Mouse (Mus musculus) adrenal gland (tissue): Measurements from ENCODE around the gene Abcc9.

ENCODE experiments used
- intact Hi-C: fragments of 180-260 bp; cut with DNase I; formaldehyde crosslinking; loops from one replicate; pipeline ENCODE4 v1.15.1; 2025

The Abcc9 gene

GRCm38 (mm10) chr6:142551482-142551881 is 150.6 kb downstream of the Abcc9 start:
- intact Hi-C loops, result no loop called here

GRCm38 (mm10) chr6:142550871-142551270 is 151.2 kb downstream of the Abcc9 start:
- intact Hi-C loops, result no loop called here

GRCm38 (mm10) chr6:142548377-142548776 is 153.7 kb downstream of the Abcc9 start:
- intact Hi-C loops, result no loop called here

DNA sequence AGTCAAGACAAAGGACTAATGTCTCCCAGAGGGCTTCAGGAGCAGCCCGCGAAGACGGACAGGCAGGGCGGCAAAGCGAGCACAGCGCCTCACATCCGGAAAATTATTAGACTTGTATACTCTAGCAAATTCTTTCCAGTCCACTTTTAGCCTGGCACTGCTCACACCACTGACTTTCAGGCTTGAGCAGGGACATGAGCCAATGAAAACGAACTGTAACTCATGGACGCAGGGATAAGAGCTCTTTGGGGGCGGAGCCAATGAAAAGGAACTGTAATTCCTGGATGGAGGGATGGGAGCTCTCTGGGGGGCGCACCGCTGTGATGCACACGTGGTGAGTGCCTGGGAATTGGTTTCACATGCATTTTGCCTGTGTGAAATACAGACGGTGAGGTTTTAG is 157.0 kb downstream of the Abcc9 start:
- intact Hi-C loops, result no loop called here

- intact Hi-C loops, result no loop called here
Observed at GRCm38 (mm10) chr6:142543648-142544047, 158.5 kb downstream of the Abcc9 start.

- intact Hi-C loops, result no loop called here
Observed at GRCm38 (mm10) chr6:142542800-142543175, 159.3 kb downstream of the Abcc9 start.

DNA sequence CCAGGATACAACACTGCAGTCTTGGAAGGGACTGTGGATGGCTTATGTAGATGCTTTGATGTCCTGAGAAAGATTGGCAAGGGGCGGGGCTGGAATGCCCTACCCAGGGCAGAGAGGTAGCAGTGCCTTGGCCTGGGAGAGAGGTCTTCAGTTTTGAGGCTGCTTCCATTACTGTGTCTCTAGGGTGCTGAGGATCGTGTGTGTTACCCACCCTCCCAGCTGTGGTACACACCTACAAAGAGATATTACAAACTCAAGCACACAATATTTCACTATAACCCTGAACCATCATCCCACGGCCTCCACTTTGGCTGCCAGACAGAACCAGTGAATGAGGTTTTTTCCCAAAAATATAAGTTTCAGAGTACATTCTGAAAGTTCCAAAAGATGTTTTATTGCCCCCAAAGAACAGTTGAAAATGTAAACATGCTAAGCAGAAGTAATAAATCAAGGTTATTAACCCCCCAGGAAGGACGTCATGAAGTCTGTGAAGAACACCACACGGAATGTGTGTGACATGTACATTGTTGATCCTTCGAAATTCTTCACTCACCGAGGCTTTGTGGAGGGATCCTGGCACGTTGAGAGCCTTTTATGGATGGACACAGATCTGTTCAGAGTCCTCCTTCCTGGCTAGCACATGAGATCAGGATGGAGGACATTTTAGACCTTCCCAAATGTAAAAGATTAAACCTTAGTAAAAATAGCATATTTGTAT is 159.9 kb downstream of the Abcc9 start:
- intact Hi-C loops, result no loop called here

DNA sequence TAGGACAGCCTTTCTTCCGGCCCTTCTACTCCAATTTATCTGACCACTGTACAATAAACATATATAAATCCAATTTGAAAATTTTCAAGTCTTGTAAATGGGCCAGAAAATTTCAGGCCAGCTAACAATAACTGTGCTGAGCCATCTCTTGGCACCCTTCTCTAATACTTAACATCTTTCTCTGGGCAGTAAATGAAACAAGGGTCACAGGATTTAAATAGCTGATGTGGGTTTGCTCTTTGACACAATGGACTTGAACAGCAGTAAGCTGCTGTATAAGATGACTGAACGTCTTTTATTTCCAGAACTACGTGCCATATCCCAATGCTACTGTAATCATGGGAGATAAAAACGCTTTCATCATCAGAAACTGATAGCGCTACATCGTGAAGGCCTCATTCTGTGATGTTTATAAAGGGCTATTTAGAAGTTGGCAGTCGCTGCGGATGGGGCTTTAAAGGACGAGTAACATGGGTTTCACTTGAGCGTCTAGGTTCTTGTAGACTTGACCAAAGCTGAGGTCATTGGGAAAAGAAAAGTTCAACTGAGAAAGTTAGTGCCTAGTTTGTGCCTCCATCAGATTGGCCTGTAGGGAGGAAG is 161.5 kb downstream of the Abcc9 start:
- intact Hi-C loops, result no loop called here

- intact Hi-C loops, result no loop called here
Observed at GRCm38 (mm10) chr6:142540131-142540530, 162.0 kb downstream of the Abcc9 start.

DNA sequence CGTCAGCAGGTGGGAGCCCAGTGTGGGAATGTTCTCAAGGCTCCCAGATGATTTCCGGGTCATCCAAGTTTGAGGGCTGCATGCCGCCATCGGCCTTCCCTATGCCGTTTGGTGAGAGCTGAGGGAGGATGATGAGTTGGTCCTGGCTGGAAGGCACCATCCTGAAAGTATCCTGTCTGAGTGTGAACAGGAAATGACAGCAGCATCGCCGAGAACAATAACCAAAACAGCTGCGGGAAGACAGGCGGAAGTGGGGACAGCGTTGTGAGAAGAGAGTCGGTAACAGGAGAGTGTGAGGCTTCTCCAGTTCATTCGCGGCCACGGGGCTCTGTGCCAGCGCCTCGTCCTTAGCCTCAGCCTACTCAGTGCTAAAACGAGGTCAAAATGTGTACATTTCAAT is 163.6 kb downstream of the Abcc9 start:
- intact Hi-C loops, result no loop called here
